Mouse (Mus musculus) E14TG2a.4 (cell line): ENCODE data around the gene Cpne5.
A peak's percentile ranks its signal among the peaks of the same experiment; 100 is the strongest.

ENCODE experiments used
- H3K27me3 ChIP-seq: 2 replicates; pipeline ENCODE4 v1.6.1; 2014; ENCODE audit warnings: low read length, control low read depth; ENCODE audit not compliant: insufficient read depth
- H3K36me3 ChIP-seq: 2 replicates; pipeline ENCODE4 v1.6.1; 2014; ENCODE audit warnings: low read length, control low read depth; ENCODE audit not compliant: insufficient read depth
- H3K4me1 ChIP-seq: replicated peaks from 2 replicates; pipeline ENCODE4 v1.6.1; 2014; ENCODE audit warnings: low read depth, low read length, control low read depth
- H3K4me3 ChIP-seq: replicated peaks from 2 replicates; pipeline ENCODE4 v1.5.1; 2014; ENCODE audit warnings: mild to moderate bottlenecking, low read length
- H3K9me3 ChIP-seq: 2 replicates; pipeline ENCODE4 v1.6.1; 2014; ENCODE audit warnings: low read length, control low read depth
- CTCF ChIP-seq: conservative IDR thresholded peaks from 2 replicates; pipeline ENCODE4 v1.5.1; 2014; ENCODE audit warnings: low read length
- NANOG ChIP-seq: IDR thresholded peaks from 2 replicates; pipeline ENCODE4 v1.6.1; 2014; ENCODE audit warnings: borderline replicate concordance, low read length, mixed read lengths
- POU5F1 ChIP-seq: IDR thresholded peaks from 2 replicates; pipeline ENCODE4 v1.6.1; 2014; ENCODE audit warnings: low read length, borderline replicate concordance

The Cpne5 gene

DNA sequence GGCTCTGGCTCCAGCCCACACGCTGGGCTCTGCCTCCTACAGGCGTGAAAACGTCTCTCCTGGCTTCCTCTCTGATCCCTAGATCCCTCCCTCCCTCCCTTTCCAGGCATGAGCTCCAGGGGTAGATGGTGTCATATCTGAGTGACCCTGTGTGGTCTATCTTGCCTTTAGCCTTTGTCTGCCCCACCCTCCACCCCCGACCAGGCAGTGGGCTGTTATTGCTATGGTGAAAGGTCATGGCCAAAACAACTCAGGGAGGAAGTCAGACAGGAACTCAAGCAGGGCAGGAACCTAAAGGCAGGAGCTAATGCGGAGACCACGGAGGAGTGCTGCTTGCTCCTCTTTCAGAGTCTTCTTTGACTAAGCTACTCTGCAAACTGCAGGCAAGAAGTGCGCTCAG is 26.1 kb downstream of the Cpne5 start:
- no peaks in the 10 kb centered on the region for H3K9me3 ChIP-seq
- H3K36me3 ChIP-seq: no peaks in the 10 kb centered on the region
- H3K4me3 ChIP-seq: peak overlapping the region; percentile 49; the same call in 1 of the 2 replicates
- peaks cover 20% of the 10 kb centered on the region for H3K27me3 ChIP-seq
- TF ChIP-seq NANOG (0 out of 2 replicates have a peak, but pooled peaks have one; percentile 13), CTCF (no peak), POU5F1 (no peak)
- peaks cover 66% of the 10 kb centered on the region for H3K4me1 ChIP-seq

DNA sequence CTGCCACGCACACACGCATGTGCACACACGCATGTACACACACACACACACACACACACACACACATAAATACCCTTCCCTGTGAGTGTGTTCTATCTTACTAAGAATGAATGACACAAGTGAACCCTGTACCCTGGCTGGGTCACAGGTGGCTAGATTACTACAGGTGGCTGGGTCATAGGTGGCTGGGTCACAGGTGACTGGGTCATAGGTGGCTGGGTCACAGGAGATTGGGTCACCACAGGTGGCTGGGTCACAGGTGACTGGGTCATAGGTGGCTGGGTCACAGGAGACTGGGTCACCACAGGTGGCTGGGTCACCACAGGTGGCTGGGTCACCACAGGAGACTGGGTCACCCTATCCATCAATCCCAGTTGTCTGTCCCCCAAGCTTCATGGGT is 27.9 kb downstream of the Cpne5 start:
- peaks cover 3% of the 10 kb centered on the region for H3K27me3 ChIP-seq
- no peaks in the 10 kb centered on the region for H3K9me3 ChIP-seq
- H3K4me3 ChIP-seq: no peak overlapping the region
- TF ChIP-seq POU5F1 (no peak), CTCF (no peak), NANOG (no peak)
- no peaks in the 10 kb centered on the region for H3K36me3 ChIP-seq
- H3K4me1 ChIP-seq: peaks cover 60% of the 10 kb centered on the region

- no peaks in the 10 kb centered on the region for H3K27me3 ChIP-seq
- peaks cover 43% of the 10 kb centered on the region for H3K4me1 ChIP-seq
- no peaks in the 10 kb centered on the region for H3K36me3 ChIP-seq
- no peaks in the 10 kb centered on the region for H3K9me3 ChIP-seq
- TF ChIP-seq POU5F1 (no peak), NANOG (no peak), CTCF (no peak)
- H3K4me3 ChIP-seq: no peak overlapping the region
These were observed 31.9 kb downstream of the Cpne5 start for GRCm38 (mm10) chr17:29206052-29206451.

GRCm38 (mm10) chr17:29202604-29203003 is 35.4 kb downstream of the Cpne5 start:
- Histone ChIP-seq H3K36me3 (no peaks in the 10 kb centered on the region), H3K4me1 (peaks cover 48% of the 10 kb centered on the region), H3K9me3 (no peaks in the 10 kb centered on the region), H3K27me3 (no peaks in the 10 kb centered on the region; the same call in 1 of the 2 replicates), H3K4me3 (no peak overlapping the region)
- TF ChIP-seq CTCF (no peak), POU5F1 (no peak), NANOG (no peak)

DNA sequence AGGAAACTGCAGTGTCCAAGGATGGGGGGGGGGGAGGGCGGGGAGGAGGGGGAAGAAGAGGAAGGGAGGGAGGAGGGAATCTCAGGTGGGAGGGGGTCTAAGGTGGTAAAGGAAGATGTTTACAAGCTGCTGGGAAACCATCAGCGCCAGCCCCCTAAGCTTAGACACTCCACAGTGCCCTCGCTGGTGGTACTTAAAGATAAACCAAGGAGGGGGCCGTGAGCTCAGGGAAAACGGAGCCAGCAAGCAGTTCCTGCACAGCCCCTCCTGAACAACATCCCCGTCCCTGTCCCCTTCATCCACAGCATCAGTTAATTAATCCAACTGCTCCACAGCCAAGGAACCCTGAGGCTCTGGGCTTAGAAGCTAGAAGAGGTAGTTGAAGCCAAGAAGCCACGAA is 38.1 kb downstream of the Cpne5 start:
- peaks cover 58% of the 10 kb centered on the region for H3K4me1 ChIP-seq

DNA sequence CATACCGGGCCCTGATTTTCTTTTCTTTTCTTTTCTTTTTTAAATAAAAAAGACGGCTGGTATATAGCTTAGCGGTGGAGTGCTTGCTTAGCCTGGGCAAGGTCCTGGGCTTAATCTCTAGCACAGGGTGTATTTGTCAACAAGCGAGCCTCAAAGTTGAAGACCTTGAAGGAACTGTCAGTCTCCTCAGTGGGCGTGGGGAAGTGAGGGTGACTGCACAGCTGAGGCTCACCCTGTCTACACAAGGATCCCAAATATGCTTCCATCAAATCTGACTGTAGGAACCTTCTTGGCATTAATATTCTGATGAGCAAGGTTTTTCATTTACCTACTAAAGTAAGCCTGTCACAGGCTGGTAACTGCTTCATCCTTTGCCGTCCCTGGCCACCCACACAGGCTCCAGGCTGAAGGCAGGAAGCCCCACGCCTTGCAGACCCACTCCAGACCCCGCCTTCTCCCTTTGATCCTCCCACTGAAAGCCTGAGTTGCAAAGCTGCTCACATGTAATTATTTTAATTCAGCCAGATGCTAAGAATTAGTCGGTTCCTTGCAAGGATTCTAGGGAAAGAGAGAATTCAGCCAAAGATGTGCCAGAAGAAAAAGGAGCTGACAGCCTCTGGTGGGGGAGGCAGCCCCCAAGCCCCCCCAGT is 38.7 kb downstream of the Cpne5 start:
- H3K4me3 ChIP-seq: no peak overlapping the region
- no peaks in the 10 kb centered on the region for H3K9me3 ChIP-seq
- no peaks in the 10 kb centered on the region; the same call in 1 of the 2 replicates for H3K27me3 ChIP-seq
- TF ChIP-seq POU5F1 (no peak), CTCF (no peak), NANOG (no peak)
- peaks cover 62% of the 10 kb centered on the region for H3K4me1 ChIP-seq
- H3K36me3 ChIP-seq: no peaks in the 10 kb centered on the region

More for the DNA sequence above, 38.1 kb downstream of the Cpne5 start:
- TF ChIP-seq POU5F1: no peak
- TF ChIP-seq CTCF: no peak
- no peak for TF ChIP-seq NANOG
- Histone ChIP-seq H3K36me3 (no peaks in the 10 kb centered on the region), H3K27me3 (no peaks in the 10 kb centered on the region; the same call in 1 of the 2 replicates), H3K9me3 (no peaks in the 10 kb centered on the region), H3K4me3 (no peak overlapping the region)

- TF ChIP-seq CTCF (no peak), NANOG (no peak), POU5F1 (no peak)
- 0 out of 2 replicates have a peak overlapping the region, but pooled peaks have one; percentile 18 for H3K4me3 ChIP-seq
- H3K9me3 ChIP-seq: no peaks in the 10 kb centered on the region
- H3K4me1 ChIP-seq: peaks cover 71% of the 10 kb centered on the region
- no peaks in the 10 kb centered on the region for H3K36me3 ChIP-seq
- H3K27me3 ChIP-seq: peaks cover 2% of the 10 kb centered on the region; the same call in 1 of the 2 replicates
These were observed 42.4 kb downstream of the Cpne5 start for GRCm38 (mm10) chr17:29195579-29195978.

DNA sequence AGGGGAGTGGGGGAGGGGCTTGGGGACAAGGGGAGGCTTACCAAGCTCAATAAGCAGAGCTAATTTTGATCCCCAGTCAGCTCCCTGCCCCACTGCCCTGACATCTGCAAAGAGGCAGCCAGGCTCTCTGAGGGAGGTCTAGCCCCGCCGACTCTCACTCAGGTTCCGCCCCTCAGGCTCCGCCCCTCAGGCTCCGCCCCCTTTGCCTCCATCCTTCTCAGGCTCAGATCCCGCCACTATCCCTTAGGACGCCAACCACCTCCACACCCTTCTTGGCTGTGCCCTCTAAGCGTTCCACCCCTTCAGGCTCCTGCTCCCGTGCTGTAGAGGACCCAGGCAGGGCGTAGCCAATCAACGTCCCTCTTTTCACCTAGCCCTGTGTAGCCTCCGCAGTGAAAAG is 49.0 kb downstream of the Cpne5 start:
- TF ChIP-seq POU5F1 (no peak), NANOG (no peak), CTCF (no peak)
- Histone ChIP-seq H3K9me3 (no peaks in the 10 kb centered on the region), H3K36me3 (peaks cover under 1% of the 10 kb centered on the region; the same call in 1 of the 2 replicates), H3K4me1 (peaks cover 93% of the 10 kb centered on the region), H3K27me3 (peaks cover 11% of the 10 kb centered on the region), H3K4me3 (peak overlapping the region; percentile 72)
